Mouse (Mus musculus): Measurements from ENCODE around the gene Nme9. TPM values are rescaled to one million over a fixed set of nuclear protein-coding genes. Genes with fewer than 3 reads are reported as not detected.

The Nme9 gene
- total RNA-seq (2015) (not detected in 2 replicates), total RNA-seq (2017) (not detected in 2 replicates)

GRCm38 (mm10) chr9:99451161-99451560 lies at the start of gene Nme9:
TSS of gene Nme9 (plus strand) at chr9:99451475.
- ATAC-seq (ENCODE audit: poor library complexity, severe bottlenecking) = no peak

GRCm38 (mm10) chr9:99409280-99409679 lies 42.0 kb upstream of the Nme9 start:
- peak; percentile 54; the same call in 1 of the 2 replicates for ATAC-seq (ENCODE audit: poor library complexity, severe bottlenecking)

- ATAC-seq (ENCODE audit: poor library complexity, severe bottlenecking) = no peak
Measured at GRCm38 (mm10) chr9:99411093-99411492, 40.2 kb upstream of the Nme9 start.

- ATAC-seq (ENCODE audit: poor library complexity, severe bottlenecking) = no peak
Measured at GRCm38 (mm10) chr9:99411785-99412184, 39.5 kb upstream of the Nme9 start.

GRCm38 (mm10) chr9:99416809-99417208 lies 34.5 kb upstream of the Nme9 start:
- peak; percentile 51 for ATAC-seq (ENCODE audit: poor library complexity, severe bottlenecking)

- ATAC-seq (ENCODE audit: poor library complexity, severe bottlenecking) = no peak
Measured at GRCm38 (mm10) chr9:99417288-99417846, 33.9 kb upstream of the Nme9 start.

- peak; percentile 43; the same call in 1 of the 2 replicates for ATAC-seq (ENCODE audit: poor library complexity, severe bottlenecking)
Measured at GRCm38 (mm10) chr9:99418377-99418776, 32.9 kb upstream of the Nme9 start.

GRCm38 (mm10) chr9:99419951-99420701 lies 31.1 kb upstream of the Nme9 start:
- no peak for ATAC-seq (ENCODE audit: poor library complexity, severe bottlenecking)

- ATAC-seq (ENCODE audit: poor library complexity, severe bottlenecking) = peak; percentile 29; the same call in 1 of the 2 replicates
Measured at GRCm38 (mm10) chr9:99421914-99422313, 29.4 kb upstream of the Nme9 start.

- ATAC-seq (ENCODE audit: poor library complexity, severe bottlenecking) = peak; percentile 64
Measured at GRCm38 (mm10) chr9:99423692-99424573, 27.3 kb upstream of the Nme9 start.

- no peak for ATAC-seq (ENCODE audit: poor library complexity, severe bottlenecking)
Measured at GRCm38 (mm10) chr9:99424574-99424863, 26.8 kb upstream of the Nme9 start.

GRCm38 (mm10) chr9:99425262-99425661 lies 26.0 kb upstream of the Nme9 start:
- no peak for ATAC-seq (ENCODE audit: poor library complexity, severe bottlenecking)

GRCm38 (mm10) chr9:99428601-99429331 lies 22.5 kb upstream of the Nme9 start:
- ATAC-seq (ENCODE audit: poor library complexity, severe bottlenecking) = no peak

- no peak for ATAC-seq (ENCODE audit: poor library complexity, severe bottlenecking)
Measured at GRCm38 (mm10) chr9:99429845-99430244, 21.4 kb upstream of the Nme9 start.

- no peak for ATAC-seq (ENCODE audit: poor library complexity, severe bottlenecking)
Measured at GRCm38 (mm10) chr9:99430806-99431205, 20.5 kb upstream of the Nme9 start.

- no peak for ATAC-seq (ENCODE audit: poor library complexity, severe bottlenecking)
Measured at GRCm38 (mm10) chr9:99431346-99431745, 19.9 kb upstream of the Nme9 start.

- no peak for ATAC-seq (ENCODE audit: poor library complexity, severe bottlenecking)
Measured at GRCm38 (mm10) chr9:99431963-99432362, 19.3 kb upstream of the Nme9 start.

GRCm38 (mm10) chr9:99432478-99432877 lies 18.8 kb upstream of the Nme9 start:
- no peak for ATAC-seq (ENCODE audit: poor library complexity, severe bottlenecking)

- ATAC-seq (ENCODE audit: poor library complexity, severe bottlenecking) = no peak
Measured at GRCm38 (mm10) chr9:99434892-99435618, 16.2 kb upstream of the Nme9 start.

GRCm38 (mm10) chr9:99435619-99436181 lies 15.6 kb upstream of the Nme9 start:
- ATAC-seq (ENCODE audit: poor library complexity, severe bottlenecking) = no peak

Measured in megakaryocyte, adult 5-6 weeks (primary cell).